Mouse (Mus musculus) liver, adult (tissue): ENCODE measurements around the gene Shisa8.

Experiments used
- GATA4 ChIP-seq: IDR thresholded peaks from 2 replicates; pipeline ENCODE4 v1.6.1; 2014; ENCODE audit warnings: mild to moderate bottlenecking, low read length; ENCODE audit not compliant: insufficient replicate concordance

Gene Shisa8

GRCm38 (mm10) chr15:82170437-82171377, 41.9 kb downstream of the Shisa8 start:
- no peak for TF ChIP-seq GATA4

- TF ChIP-seq GATA4, result no peak
These were observed 42.9 kb downstream of the Shisa8 start for GRCm38 (mm10) chr15:82169671-82170070.

- TF ChIP-seq GATA4, result no peak
These were observed 45.1 kb downstream of the Shisa8 start for GRCm38 (mm10) chr15:82167201-82168168.

- TF ChIP-seq GATA4, result no peak
These were observed 46.1 kb downstream of the Shisa8 start for GRCm38 (mm10) chr15:82166240-82167100.

- no peak for TF ChIP-seq GATA4
These were observed 47.0 kb downstream of the Shisa8 start for GRCm38 (mm10) chr15:82165332-82166239.

GRCm38 (mm10) chr15:82164496-82164895, 48.1 kb downstream of the Shisa8 start:
- TF ChIP-seq GATA4, result no peak

GRCm38 (mm10) chr15:82164061-82164399, 48.6 kb downstream of the Shisa8 start:
- no peak for TF ChIP-seq GATA4

GRCm38 (mm10) chr15:82163356-82164060, 49.1 kb downstream of the Shisa8 start:
- no peak for TF ChIP-seq GATA4

- no peak for TF ChIP-seq GATA4
These were observed 50.5 kb downstream of the Shisa8 start for GRCm38 (mm10) chr15:82161965-82162600.

GRCm38 (mm10) chr15:82160731-82161640, 51.6 kb downstream of the Shisa8 start:
- no peak for TF ChIP-seq GATA4

- no peak for TF ChIP-seq GATA4
These were observed 53.1 kb downstream of the Shisa8 start for GRCm38 (mm10) chr15:82159471-82159870.
